Mouse (Mus musculus) neutrophil, adult 83 days (primary cell): Measurements from ENCODE around the gene Cd209c. TPM values are rescaled to one million over a fixed set of nuclear protein-coding genes. Genes with fewer than 3 reads are reported as not detected.

Experiments
- total RNA-seq, 2 experiments: library from RNA; stranded (reverse); gene quantifications; one replicate each; pipeline ENCODE4 v1.2.4; 2023

Cd209c gene
- total RNA-seq, result under 1 TPM; 0.44 to 0.79 TPM

GRCm38 (mm10) chr8:3954646-3955045 lies at the start of gene Cd209c:
TSS of gene Cd209c (minus strand) at chr8:3954746.

GRCm38 (mm10) chr8:3926744-3927143 lies 27.8 kb downstream of the Cd209c start, which contains the start of gene Cd209b:
TSS of gene Cd209b (minus strand) at chr8:3926844.

Other genes with a start within 250 kb of the Cd209c start
- not detected for gene Clec4g, start 234.1 kb downstream of the Cd209c start, total RNA-seq
- gene Cd209a, start 205.8 kb downstream of the Cd209c start, total RNA-seq, result 1 to 10 TPM; 6.7 to 7.7 TPM
- not detected for gene Cd209e, start 100.4 kb downstream of the Cd209c start, total RNA-seq
- gene Cd209d, start 76.2 kb downstream of the Cd209c start, total RNA-seq, result under 1 TPM in 1 of 2 experiments, not detected in 1; 0.39 TPM
- not detected for gene Cd209b, start 27.9 kb downstream of the Cd209c start, total RNA-seq
- not detected for gene Cd209f, start 151.1 kb upstream of the Cd209c start, total RNA-seq
- gene Cd209g, start 179.4 kb upstream of the Cd209c start, total RNA-seq, result not detected
- gene Evi5l, start 211.8 kb upstream of the Cd209c start, total RNA-seq, result 10 to 100 TPM in 1 of 2 experiments, 1 to 10 TPM in 1; 8.8 to 11.4 TPM